23 mouse cellular contexts compared by ENCODE assay signal in genomic region chr8:111066308-111066707, GRCm38 (mm10). TPM values are rescaled to one million over a fixed set of nuclear protein-coding genes. Genes with fewer than 3 reads are reported as not detected.
"Had no signal": no experiment of that assay in that cellular context is flagged by ENCODE, and none has a peak within 500 bp of the region (broad histone marks: within the 10 kb centered on the region; RNA-seq: fewer than 3 reads in every experiment).

No protein-coding gene starts in this region.

- H3K9ac ChIP-seq: liver, embryonic 15.5 days; liver, postnatal 0 days; lung, embryonic 15.5 days; midbrain, embryonic 13.5 days; midbrain, embryonic 15.5 days; neural tube, embryonic 12.5 days had no signal

- DNase-seq: liver, postnatal 0 days; lung, adult 2 months; lung, postnatal 14 days; lung, postnatal 36 days; right cerebral cortex, postnatal 14 days; thymus, adult 18-20 months; thymus, postnatal 14 days; thymus, postnatal 36 days had no signal

- H3K27me3 ChIP-seq: lung, embryonic 15.5 days; midbrain, embryonic 15.5 days; neural tube, embryonic 12.5 days had no signal

- H3K9me3 ChIP-seq: liver, embryonic 15.5 days; lung, embryonic 15.5 days; megakaryocyte, embryonic 14.5 days; midbrain, embryonic 10.5 days; midbrain, embryonic 13.5 days; midbrain, embryonic 15.5 days; neural tube, embryonic 12.5 days had no signal

- H3K36me3 ChIP-seq: liver, embryonic 15.5 days; lung, embryonic 15.5 days; midbrain, embryonic 10.5 days; midbrain, embryonic 13.5 days; midbrain, embryonic 15.5 days; neural tube, embryonic 12.5 days had no signal

- H3K4me3 ChIP-seq: liver, embryonic 15.5 days; lung, embryonic 15.5 days; megakaryocyte, embryonic 14.5 days; midbrain, embryonic 10.5 days; midbrain, embryonic 13.5 days; midbrain, embryonic 15.5 days; neural tube, embryonic 12.5 days had no signal

- ATAC-seq: liver, postnatal 0 days; lung, postnatal 0 days; midbrain, embryonic 13.5 days; midbrain, embryonic 15.5 days had no signal

- H3K27ac ChIP-seq: liver, embryonic 15.5 days; lung, embryonic 15.5 days; macrophage; midbrain, embryonic 10.5 days; midbrain, embryonic 13.5 days; midbrain, embryonic 15.5 days; neural tube, embryonic 12.5 days had no signal

- H3K4me2 ChIP-seq: liver, embryonic 15.5 days; lung, embryonic 15.5 days; midbrain, embryonic 13.5 days; midbrain, embryonic 15.5 days; neural tube, embryonic 12.5 days had no signal

RNA-seq across cellular contexts. Expression of gene Exosc6, which starts 10.2 kb away (rescaled TPM):
- polyA plus RNA-seq: macrophage; midbrain, embryonic 13.5 days; midbrain, embryonic 15.5 days; neural tube, embryonic 14.5 days; stomach, embryonic 16.5 days had no signal

RNA-seq across cellular contexts. Expression of gene Clec18a, which starts 25.9 kb away (rescaled TPM):
- total RNA-seq: megakaryocyte progenitor cell, adult 5-6 weeks; neutrophil, adult 5-6 weeks had no signal
- polyA plus RNA-seq: liver, embryonic 15.5 days; liver, postnatal 0 days; lung, postnatal 0 days; macrophage; stomach, embryonic 14.5 days; stomach, embryonic 16.5 days; thymus, postnatal 0 days had no signal
